Mouse (Mus musculus) brain, embryonic 14.5 days (tissue): ENCODE measurements at regions not wholly inside any gene's neighbourhood (a gene's known extent, or its start where the extent isn't known, plus 50 kb on each side); places are given as distances from the start of the nearest gene placed in this dataset.

Experiments
- DNase-seq: peaks from one replicate; pipeline ENCODE4 v3.0.0-alpha.2; 2011; ENCODE audit warnings: low read depth
- CTCF ChIP-seq: fragments of 200-500 bp; IDR thresholded peaks from 2 replicates; pipeline ENCODE4 v1.5.1; 2012; ENCODE audit warnings: inconsistent platforms, mild to moderate bottlenecking, moderate library complexity, borderline replicate concordance; ENCODE audit not compliant: insufficient read depth, insufficient read length; ENCODE audit errors: extremely low read depth
- POLR2A ChIP-seq: fragments of 200-500 bp; IDR thresholded peaks from 2 replicates; pipeline ENCODE4 v1.6.1; 2012; ENCODE audit warnings: mild to moderate bottlenecking, inconsistent platforms, borderline replicate concordance; ENCODE audit not compliant: poor library complexity, insufficient read depth, insufficient read length, severe bottlenecking; ENCODE audit errors: extremely low read depth

- no peak for DNase-seq
- TF ChIP-seq CTCF (no peak), POLR2A (no peak)
These were observed 306.0 kb downstream of the Gm6377 start for GRCm38 (mm10) chrX:109502571-109502970.

- TF ChIP-seq POLR2A (no peak), CTCF (no peak)
- no peak for DNase-seq
These were observed 355.9 kb downstream of the Gm6377 start for GRCm38 (mm10) chrX:109552471-109552870.

GRCm38 (mm10) chrX:109587360-109587759 lies 390.8 kb downstream of the Gm6377 start:
- no peak for TF ChIP-seq CTCF
- TF ChIP-seq POLR2A, result no peak
- DNase-seq, result no peak

GRCm38 (mm10) chrX:109626979-109627761 lies 430.6 kb downstream of the Gm6377 start:
- TF ChIP-seq CTCF, result no peak
- no peak for TF ChIP-seq POLR2A
- peak; percentile 53 for DNase-seq
